Mouse (Mus musculus) layer of hippocampus, postnatal 10 days (tissue): Measurements from ENCODE around the gene Zic3. TPM values are rescaled to one million over a fixed set of nuclear protein-coding genes. Genes with fewer than 3 reads are reported as not detected.

Experiments used
- DNase-seq, 2 experiments: peaks; one replicate each; pipeline ENCODE4 v3.0.0; 2021; ENCODE audit warnings: low spot score in 2 of 2
- long read RNA-seq: library from polyadenylated mRNA; stranded (forward); transcript quantifications from one replicate; pipeline ENCODE4 v2.0.0, GENCODE M21; 2023
- total RNA-seq, 2 experiments: library from RNA; stranded (reverse); gene quantifications; 2 replicates each; pipeline ENCODE4 v1.2.3; 2021

Gene Zic3
- 1 to 10 TPM; 6.6 to 6.8 TPM for total RNA-seq
- long read RNA-seq, partial matches to known transcripts: 1 of 4 reads
- long read RNA-seq, other reads (novel, unspliced or antisense): 0 of 4 reads

DNA sequence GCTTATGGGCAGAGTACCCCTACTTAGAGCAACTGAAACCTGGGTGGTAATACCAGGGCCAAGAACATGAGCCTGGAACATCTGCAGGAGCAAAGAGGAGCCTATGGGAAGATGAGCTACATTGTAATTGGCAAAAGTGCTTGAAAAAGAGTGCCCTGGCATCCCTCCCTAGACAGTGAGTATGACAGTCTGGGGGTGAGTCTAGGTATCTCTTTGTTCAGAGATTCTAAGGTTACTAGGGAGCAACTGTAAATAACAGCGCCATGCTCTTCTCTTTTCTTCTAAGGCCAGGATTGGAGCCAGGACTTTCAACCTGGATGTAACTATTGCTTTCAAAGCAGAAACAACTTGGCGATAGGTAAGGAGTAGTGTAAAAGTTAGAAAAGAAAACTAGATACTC is at the start of gene Zic3:
Gene Zic3, plus strand, starts transcription at position 301 of the 400 bp plus-strand sequence.
- no peak for DNase-seq

DNA sequence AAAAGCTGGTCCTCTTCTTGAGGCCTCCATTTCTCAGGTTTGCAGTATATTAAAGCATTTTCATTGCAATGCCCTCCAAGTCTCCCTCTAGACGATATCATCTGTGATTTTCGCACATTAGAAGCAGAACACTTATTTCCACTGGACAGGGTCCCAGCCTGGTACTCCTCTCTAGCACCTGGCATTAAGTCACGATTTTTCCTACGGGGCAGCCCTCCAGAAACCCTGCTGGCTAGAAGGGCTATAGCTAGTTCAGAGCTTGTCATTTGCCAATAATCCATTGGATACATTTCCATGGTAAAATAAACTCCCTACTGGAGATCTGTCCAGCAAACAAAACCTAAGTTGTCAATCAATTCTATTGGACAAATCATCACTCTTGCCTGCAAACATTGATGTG is 40.1 kb upstream of the Zic3 start:
- DNase-seq: no peak

DNA sequence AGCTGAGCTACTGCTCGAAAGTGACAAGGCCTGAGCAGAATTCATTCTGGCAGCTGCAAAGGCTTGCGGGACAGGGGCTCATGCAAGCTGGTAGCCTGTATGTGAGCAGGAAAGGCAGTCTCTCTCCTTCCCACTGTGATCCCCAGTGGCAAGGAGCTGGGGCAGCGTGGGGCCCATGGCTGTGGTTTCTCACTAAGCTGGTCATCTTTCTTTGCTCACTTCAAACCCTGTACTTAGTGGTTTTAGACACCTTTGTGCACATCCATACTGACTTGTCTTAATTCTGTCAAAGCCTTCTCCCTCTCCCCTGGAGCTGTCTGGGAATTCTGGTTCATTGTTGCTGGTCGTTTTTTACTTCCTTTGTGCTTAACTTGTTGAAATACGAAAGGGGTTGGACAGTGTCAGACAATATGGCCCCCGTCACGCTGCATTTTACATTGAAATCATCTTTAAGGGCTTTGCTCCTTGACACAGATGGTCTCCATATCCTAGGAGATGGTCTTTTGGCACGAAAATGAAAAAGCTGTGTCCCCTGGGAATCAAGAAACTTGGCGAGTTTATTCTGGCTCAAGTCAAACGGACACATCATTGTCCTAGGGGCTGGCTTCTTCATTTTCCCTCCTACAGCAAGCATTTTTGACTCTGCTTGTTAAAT is 34.9 kb upstream of the Zic3 start:
- no peak for DNase-seq

DNA sequence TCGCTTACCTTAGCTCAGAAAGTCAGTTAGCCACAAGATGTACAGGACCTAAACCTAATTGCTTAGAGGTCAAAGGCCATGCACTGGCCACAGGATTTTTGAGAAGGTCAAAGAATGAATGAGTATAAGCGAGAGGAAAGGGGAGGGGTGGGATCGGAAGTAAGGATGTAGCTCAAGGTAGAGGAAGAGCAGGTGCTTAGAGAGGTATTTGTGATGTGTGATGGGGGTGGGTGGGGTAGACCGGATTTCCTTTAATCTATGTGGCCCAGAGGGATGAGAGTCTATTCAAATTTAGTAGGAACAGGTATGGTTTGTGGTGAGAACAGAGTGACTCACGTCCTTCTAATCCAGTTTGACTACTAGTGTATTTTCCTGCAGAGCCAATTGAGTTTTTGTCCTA is 9.1 kb upstream of the Zic3 start:
- no peak for DNase-seq

DNA sequence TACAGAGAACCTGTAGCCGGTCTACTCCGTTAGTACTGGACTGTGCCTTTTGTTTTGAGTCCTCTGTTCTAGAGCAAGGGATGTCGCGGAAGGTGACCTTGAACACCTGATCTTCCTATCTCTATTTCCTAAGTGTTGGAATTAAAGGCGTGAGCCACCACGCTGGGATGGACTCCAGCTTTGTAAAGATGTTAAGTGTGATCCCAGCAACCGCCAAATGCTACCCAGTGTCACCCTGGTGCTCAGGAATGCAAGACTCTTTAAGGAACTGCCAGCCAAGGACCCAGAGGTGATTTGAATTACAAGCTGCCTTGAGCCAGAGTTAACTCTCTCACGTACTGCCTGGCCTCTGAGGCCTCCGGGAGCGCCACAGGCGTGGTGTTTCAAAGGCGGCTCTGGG is 8.4 kb upstream of the Zic3 start:
- no peak for DNase-seq

DNA sequence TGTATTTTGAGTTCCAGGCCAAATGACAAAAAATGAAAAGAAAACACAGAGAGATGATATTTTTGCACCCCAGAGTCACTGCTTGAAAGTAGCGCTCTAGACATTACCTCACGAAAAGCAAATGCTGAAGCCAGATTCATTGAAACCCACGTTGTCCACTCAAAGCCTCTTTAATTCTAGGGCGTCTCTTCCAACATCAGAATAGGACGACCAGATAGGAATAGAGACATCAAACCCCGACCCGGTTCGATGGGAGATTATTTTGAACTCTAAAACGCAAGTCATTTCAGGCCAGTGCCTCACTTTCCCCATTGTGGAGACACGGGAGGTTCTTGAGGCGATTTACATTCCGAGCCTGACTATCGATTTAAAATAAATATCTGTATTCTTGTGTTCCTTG is 7.7 kb upstream of the Zic3 start:
- no peak for DNase-seq

DNA sequence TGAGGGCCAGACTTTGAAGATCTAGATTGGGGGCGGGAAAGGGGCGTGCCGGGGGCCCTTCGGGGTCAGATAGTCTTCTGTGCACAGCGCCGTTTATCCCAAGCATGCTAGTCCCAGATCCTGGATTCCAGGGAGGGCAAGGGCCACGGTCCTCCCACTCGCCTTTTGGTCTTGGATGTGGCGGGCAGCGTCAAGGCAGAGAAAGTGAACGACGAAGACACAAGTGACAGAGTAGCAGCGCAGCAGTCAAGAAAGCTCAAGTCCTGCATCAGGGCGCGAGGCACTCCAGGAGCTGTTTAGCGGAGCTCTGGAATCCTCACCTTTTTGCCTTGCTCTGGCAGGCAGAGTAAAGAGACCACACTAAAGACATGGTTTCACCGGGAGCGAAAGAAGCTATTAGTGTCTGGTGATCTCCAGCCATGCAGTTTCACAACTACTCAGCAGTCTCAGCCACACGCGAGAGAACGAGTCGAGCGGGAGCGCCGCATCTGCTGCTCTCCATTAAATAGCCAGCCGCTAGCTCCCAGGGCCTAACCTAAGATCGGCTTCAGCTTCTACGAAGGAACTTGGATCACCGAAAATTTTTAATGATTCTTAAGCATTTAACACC is 7.1 kb upstream of the Zic3 start:
- no peak for DNase-seq

DNA sequence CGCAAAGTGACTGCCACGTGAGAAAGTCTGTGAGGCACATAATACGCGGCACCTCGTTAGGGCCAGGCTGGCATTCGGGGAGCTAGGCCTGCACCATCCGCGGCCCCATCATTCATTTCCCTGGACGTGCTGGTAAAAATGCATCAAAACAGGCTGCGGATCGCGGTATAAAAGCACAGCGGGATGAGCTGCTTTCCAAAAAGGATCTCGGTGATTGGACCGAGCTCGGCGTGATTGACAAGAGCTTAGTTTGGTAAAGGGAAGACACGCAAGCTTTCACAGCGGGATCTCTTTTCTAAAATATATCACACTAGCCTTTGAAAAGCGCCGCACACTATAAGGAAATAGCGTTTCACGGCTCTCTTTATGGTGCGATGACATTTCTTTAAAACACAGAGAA is 3.8 kb upstream of the Zic3 start:
- DNase-seq: no peak

DNA sequence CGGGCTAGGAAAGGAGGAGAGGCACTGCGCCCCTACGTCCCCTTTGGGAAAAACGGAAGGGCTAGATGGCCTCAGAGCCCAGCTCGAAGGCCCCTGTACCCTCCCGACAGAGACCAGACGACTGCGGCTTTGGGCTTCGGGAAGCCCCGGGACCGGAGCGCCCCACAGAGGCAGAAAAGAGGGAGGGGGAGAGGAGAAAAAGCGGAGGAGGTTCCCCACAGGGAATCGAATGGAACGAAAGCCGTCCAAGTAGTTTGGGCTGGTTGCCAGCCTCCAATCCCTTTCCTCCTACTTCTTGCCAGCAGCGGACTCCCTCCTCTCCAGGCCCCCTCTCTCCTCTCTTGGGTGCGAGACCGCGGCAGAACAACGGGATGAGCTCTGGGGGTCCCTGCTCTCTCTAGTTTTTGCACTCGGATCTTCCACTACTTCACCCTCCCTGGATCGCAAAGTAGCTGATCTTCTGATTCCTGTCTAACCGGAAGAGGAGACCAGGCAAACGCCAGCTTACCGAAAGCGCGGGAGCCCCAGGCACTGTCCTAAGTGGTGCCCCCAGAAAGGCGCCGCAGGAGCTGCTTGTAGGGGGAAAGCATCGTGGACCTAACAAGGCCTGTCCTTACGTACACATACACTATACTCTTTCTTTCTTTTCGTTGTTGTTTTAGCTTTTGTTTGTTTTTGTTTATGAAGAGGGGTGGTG is 3.1 kb upstream of the Zic3 start:
- no peak for DNase-seq

DNA sequence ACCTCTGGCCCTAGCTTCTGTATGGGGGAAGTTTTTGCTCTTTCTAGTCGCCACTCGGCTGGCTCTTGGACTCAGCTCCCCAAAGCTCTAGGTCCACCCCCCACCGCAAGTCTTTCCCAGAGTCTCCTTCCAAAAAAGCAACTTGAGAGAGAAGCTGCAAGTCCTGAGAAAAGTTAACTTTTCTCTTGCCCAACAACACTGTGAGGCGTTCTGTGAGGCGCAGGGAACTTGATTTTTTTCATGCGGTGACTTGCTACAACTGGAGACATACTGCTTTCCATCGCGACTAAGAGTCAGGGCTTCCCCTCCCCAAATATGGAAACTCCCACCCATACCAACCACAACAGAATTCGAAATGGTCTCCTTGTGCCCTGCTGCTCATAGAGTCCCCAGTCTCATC is 5.1 kb downstream of the Zic3 start:
- DNase-seq: no peak

DNA sequence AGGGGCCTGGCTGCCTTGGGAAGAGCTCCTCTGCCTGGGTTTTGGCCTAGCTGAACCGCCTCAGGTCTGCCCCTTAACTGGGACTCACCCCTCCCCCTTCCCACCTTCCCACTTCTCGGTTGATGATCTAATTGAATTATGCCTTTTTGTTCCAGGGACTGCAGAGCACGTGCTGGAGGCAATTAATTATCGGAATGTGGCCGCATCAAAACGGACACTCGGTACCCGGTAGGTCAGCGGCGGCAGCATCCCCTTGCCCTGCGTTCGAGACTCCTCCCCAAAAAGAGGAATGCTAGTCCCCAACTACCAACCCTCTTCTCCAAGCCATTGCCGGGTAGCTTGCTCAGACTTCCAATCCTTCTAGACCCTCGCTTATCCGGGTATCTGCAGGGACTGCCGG is 5.6 kb downstream of the Zic3 start:
- no peak for DNase-seq

DNA sequence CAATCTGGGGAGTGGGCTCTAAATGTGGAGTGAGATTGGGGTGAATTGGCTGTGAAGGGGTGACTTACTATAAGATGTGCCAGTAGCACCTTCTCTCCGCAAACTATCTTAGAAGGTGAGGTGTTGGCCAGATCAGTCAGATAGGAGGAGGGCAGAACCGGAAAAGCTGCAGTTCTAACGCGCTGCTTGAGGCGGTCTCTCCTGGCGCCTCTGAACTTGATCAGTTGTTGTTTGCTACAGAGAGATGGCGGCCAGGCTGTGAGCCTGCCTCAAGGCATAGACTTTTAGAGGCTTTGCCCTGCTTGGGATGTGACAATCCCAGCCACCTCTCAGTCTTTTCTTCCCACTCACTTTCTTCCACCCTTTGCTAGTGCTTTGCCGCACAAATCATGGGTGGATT is 6.4 kb downstream of the Zic3 start:
- DNase-seq: no peak

DNA sequence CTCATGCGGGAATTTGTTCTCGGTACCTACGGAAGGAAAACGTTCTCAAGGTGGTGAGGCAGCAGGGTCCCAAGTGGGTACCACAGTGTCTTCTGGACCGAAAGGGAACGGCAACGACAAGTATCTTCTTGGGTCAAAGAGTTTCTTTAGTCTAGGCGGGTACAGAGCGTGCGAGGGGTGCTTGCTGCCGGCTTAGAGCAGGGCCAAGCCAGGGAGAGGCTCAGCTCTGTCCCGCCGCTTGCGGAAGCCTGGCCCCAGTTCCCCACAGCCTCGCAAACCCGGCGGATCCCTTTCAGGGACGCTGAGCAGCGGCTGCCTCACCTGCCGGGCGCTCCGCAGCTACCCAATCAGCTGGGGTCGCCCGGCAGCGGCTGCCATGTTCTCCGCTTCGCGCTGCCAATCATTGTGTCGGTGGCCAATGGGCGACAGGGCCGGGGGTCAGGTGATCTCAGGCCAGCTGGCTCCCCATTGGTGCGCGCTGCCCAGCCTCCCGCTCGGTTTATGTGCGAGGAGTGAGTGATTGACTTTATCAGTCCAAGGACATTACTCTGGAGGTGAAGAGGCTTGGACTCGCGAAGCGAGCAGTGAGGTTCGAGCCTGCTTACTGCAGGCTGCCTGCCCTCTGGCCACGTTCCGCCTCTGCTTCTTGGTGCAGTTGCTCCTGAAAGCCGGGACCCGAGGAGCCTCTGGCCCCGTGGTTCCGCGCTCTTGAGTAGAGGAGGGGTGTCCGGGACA is 7.8 kb downstream of the Zic3 start:
- DNase-seq: peak in 1 of 2 experiments; percentile 57

DNA sequence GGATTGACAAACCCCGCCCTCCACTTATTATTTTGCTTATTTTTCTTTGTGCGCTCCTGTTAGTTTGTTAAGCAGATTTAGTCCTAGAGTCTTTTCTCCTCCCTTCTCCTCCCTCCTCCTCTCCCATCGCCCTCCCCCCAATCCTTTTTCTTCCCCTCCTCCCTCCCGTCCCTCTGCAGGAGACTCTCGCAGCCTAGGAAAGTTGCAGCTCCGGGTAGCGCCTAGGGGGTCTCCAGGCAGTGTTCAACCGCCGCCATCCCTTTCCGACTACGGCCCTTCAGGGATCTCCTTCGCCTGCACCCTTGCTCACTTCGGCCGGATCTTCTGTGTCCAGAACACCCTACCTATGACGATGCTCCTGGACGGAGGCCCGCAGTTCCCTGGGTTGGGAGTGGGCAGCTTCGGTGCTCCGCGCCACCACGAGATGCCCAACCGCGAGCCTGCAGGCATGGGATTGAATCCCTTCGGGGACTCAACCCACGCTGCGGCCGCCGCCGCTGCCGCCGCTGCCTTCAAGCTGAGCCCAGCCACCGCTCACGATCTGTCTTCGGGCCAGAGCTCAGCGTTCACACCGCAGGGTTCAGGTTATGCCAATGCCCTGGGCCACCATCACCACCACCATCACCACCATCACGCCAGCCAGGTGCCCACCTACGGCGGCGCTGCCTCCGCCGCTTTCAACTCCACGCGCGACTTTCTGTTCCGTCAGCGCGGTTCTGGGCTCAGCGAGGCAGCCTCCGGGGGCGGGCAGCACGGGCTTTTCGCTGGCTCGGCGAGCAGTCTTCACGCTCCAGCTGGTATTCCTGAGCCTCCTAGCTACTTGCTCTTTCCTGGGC is 8.6 kb downstream of the Zic3 start:
- no peak for DNase-seq

DNA sequence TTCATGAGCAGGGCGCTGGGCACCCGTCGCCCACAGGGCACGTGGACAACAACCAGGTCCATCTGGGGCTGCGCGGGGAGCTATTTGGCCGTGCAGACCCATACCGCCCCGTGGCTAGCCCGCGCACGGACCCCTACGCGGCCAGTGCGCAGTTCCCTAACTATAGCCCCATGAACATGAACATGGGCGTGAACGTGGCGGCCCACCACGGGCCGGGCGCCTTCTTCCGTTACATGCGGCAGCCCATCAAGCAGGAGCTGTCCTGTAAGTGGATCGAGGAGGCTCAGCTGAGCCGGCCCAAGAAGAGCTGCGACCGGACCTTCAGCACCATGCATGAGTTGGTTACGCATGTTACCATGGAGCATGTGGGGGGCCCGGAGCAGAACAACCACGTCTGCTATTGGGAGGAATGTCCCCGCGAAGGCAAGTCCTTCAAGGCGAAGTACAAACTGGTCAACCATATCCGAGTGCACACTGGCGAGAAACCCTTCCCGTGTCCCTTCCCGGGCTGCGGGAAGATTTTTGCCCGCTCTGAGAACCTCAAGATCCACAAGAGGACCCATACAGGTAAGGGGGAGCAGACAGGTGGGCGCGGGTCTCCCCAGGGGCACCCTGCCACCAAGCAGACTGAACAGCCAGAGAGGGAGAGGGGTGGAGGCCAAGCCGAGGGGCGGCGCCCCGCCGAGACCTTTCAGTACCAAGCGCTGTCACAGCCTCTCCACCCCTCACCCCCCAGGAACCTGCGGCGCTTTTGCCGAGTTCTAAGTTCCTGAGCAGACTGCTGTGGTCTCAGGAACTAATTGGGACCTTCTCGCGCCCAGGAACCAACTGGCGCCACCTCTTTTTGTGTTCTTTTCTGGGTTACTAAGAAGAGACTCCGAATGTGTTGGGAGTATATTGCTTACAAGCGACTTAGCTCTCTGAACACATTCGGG is 9.4 kb downstream of the Zic3 start:
- DNase-seq: no peak

DNA sequence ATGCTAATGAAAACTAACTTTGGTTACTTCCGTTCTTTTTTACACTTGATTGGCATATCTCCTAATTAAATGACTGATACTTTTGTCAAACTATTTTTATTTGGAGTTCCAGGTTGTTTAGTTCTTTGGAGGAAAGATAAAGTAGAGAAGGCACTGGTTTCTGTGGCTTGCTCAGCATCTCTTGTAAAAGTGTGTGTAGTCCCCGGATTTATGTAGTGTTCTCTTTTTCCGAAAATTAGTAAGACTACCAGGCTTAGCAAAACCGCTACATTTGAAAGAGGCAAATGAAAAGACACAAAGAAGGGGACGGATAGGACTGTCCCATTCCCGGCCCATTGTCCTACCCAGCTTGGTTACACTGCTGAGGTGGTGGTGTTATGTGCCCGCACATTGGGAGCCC is 10.1 kb downstream of the Zic3 start:
- DNase-seq: no peak

DNA sequence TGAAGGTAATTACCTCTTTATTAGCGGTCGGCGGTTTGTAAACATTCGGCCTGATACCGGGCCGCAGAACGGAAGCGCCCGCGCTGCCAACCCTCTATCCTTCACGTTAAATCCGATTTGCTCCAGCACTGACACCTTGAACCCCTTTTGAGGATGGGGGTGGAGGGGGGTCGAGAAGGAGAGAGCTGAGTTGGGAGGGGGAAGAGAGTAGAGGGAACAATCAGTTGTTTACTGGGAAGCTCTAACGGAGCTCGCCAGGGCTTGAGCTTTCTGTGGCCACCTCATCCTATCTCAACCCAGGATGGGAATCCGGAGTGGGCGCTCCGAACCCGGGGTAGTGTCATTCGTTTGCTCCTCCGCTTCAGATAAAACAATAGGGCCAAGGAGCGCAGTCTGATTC is 11.0 kb downstream of the Zic3 start:
- DNase-seq: no peak

DNA sequence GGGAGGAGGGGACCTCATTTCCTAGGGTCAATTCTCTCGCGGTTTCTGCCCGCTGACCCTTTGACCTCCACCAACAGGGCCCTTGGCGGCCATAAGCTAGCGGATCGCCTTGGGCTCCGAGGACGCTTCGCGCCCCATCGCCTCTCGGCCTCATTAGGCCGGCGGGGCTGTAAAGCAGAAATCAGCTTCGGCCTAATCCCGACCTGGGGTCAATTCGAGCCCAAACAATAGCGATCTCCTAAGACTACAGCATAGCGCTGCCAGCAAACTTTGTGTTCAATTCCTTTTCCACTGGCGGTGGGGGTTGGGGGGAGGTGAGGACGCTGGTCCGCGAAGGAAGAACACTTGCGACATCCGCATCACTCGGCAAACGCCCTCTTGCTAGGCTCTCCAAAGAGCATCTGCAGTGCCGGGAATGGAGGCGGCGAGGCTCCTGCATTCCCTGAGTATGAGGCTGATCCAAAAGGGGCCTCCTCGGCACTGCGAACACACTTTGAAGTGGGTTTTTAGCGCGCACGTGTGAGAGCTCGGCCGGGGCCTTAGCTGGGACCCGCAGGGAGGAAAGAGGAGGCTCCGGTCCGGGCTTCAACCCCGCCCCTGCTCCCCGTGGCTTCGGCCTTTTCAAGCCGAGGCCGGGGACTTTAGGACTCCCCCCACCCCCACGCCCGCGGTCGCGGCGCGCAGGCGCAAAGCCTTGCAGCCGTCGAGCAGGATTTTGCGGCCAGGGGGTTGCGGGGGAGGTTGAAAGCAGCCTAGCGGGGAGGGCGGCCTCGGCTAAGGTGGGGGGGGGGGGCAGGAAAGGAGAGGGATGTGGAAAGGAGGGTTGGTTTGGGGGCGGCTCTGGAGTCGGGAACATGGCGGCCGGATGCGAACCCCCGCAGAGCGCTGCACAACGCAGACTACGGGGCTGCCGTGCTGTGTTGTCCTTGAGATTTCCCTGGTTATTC is 15.8 kb downstream of the Zic3 start:
- no peak for DNase-seq

DNA sequence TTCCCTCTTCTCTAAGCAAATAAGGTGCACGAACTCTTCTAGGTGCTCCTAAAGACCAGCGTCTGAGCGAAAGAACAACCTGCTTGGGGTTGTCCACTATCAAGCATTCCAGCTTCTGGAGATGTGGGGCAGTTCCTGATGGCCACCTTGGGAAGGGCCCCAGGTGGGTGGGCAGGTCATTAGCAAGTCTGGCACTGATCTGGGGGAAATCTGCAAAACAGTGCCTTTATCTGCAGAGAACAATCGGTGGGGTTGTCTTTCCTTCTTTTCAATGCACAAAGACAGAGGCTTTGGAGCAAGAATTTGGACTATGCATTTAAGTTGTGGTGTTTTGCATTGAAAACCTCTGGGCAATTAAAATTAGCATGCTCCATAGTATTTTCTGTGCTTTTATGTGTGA is 17.2 kb downstream of the Zic3 start:
- no peak for DNase-seq
